Mouse (Mus musculus) mouse trophoblast stem cell (cell line): Measurements from ENCODE around the gene Pkn3.
"Not testable (repeated sequence)": the region's sequence is repeated elsewhere in the genome, so short reads cannot be mapped to it uniquely, and the experiment has no call there.

Experiments used
- in situ Hi-C, 2 experiments: fragments of 300-500 bp; cut with MseI, MboI; formaldehyde crosslinking; loops; 2 replicates in 1 of 2; 3 replicates in 1 of 2; pipeline ENCODE4 v1.15.1; 2025

The Pkn3 gene

GRCm38 (mm10) chr2:30077502-30078348, at the start of gene Pkn3:
Pkn3 (plus strand) TSS chr2:30077684.
- in situ Hi-C loops, result no loop called here

GRCm38 (mm10) chr2:30032244-30032846, 45.1 kb upstream of the Pkn3 start:
- in situ Hi-C loops, result no loop called here

DNA sequence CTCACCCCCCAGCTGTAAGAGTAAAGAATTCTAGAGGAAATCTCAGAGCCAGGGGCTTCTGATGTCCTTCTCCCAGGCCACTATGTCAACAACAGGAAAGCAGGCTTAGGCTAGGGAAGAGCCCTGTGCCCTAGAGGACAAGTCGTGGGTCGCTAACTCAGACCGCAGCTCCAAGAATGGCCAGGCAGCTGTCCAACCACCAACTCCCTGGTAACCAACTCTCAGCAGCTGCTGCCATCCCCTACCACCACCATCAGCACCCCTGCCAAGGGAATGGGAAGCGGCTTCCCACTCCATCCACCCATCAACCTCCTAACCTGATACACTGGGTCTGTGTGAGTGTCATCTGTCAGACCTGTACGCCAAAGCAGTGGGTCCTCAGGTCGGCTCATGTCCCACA, 44.5 kb upstream of the Pkn3 start:
- in situ Hi-C loops, result no loop called here

- in situ Hi-C loops, result no loop called here
Observed at GRCm38 (mm10) chr2:30037762-30038161, 39.7 kb upstream of the Pkn3 start.

GRCm38 (mm10) chr2:30038370-30038769, 39.1 kb upstream of the Pkn3 start:
- in situ Hi-C loops, result no loop called here

DNA sequence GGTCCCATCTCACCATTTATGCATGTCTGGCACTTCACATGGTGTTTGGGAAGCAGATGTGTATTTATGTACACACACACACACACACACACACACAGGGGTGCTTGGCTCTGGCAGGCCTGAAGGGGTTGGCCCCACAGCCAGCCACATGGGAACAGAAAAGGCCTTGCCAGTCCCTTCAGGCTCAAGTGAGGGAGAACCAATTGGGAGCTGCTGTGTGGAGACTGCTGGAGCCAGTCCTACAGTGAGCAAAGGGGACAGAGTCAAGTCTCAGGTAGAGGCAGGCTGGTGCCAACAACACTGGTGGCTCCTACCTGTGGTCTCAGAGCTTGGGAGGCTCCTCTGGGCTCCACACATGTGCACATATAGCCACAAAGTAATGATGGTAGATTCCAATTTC, 37.8 kb upstream of the Pkn3 start:
- in situ Hi-C loops, result no loop called here

GRCm38 (mm10) chr2:30042445-30042844, 35.0 kb upstream of the Pkn3 start:
- in situ Hi-C loops, result no loop called here

DNA sequence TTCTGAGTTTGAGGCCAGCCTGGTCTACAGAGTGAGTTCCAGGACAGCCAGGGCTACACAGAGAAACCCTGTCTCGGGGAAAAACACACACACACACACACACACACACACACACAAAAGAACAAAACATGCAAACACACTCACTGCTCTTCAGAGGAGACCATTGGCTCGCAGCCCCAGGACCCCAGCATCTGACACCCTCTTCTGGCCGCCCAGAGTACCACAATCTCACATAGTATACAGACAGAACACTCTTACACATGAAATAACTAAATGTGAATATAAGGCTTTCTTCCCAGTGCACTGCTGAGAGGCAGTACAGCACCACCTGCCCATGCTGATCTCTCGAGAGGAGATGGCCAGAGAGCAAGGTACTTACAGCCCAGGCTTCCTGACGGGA, 32.9 kb upstream of the Pkn3 start:
- in situ Hi-C loops, result no loop called here

- in situ Hi-C loops, result no loop called here
Observed at GRCm38 (mm10) chr2:30047127-30047526, 30.4 kb upstream of the Pkn3 start.

DNA sequence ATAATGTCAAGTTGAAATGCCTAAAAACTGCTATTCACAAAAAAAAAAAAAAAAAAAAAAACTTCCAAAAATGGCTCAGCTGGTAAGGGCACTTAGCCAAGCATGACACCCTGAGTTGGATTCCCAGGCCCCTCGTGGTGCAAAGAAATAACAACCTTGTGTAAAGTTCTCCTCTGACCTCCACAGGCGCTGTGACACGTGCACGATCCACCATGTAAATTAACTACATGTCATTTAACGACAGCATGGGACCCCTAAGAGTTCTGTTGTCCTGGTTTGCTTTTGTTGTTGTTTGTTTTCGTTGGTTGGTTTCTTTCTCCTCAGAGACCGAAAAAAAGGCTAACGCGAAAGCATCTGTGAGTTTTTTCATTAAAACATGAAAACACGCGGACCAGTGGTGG, 29.4 kb upstream of the Pkn3 start:
- in situ Hi-C loops, result no loop called here

- in situ Hi-C loops, result no loop called here
Observed at GRCm38 (mm10) chr2:30048699-30049388, 28.6 kb upstream of the Pkn3 start, which contains the start of gene Wdr34. Wdr34 (minus strand) TSS chr2:30048881.

- in situ Hi-C loops, result no loop called here
Observed at GRCm38 (mm10) chr2:30049831-30050230, 27.7 kb upstream of the Pkn3 start.

GRCm38 (mm10) chr2:30051992-30052761, 25.3 kb upstream of the Pkn3 start:
- in situ Hi-C loops, result no loop called here

- in situ Hi-C loops, result not testable (repeated sequence)
Observed at GRCm38 (mm10) chr2:30055310-30055709, 22.2 kb upstream of the Pkn3 start.

GRCm38 (mm10) chr2:30056736-30057135, 20.7 kb upstream of the Pkn3 start:
- in situ Hi-C loops, result no loop called here

DNA sequence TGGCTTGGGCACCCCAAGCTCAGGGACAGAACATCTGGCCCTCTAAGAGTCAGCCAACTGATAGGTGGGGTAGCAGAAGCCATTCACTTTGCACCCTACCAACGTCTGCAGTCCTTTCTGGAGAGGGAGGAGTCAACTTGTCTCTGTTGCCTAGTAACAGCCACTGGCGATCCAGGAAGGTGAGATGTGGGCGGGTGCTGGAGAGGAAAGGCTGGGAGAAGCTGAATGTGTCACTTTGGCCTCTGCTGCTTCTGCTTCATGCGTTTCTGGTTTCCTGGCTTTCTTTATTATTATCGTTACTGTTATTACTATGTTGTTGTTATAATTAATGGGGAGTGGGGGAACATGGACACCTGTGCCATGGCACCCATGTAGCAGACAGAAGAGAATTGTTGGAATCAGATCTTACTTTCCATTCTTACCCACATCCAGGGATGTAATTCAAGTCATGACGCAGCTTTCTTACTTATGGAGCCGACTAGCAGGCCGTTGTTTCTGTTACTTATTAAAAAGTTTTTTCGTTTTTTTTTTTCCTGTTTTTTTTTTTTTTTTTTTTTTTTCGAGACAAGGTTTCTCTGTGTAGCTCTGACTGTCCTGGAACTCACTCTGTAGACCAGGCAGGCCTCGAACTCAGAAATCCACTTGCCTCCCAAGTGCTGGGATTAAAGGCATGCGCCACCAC, 20.1 kb upstream of the Pkn3 start, which contains the start of gene Set:
Set (plus strand) TSS at position 156 of the 682 bp plus-strand sequence.
- in situ Hi-C loops, result no loop called here

DNA sequence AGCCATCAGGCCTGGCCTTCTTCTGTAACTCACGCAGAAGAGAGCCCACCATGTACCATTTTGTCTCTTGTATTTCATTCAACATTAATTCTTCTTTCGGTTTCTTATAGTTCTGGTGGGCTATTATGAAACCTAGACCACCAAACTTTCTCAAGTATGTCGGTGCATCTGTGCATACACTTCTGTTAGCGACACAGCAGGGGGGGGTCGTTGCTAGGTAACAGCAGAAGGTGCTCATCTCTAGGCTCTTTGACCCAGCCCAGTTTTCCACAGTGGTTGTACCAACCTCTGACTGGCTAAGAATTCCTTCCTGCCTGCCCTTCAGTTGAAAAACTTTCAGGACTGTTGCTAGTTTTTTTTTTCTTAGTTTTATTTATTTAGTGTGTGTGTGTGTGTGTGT, 19.1 kb upstream of the Pkn3 start:
- in situ Hi-C loops, result no loop called here

- in situ Hi-C loops, result no loop called here
Observed at GRCm38 (mm10) chr2:30061215-30062166, 16.0 kb upstream of the Pkn3 start.

GRCm38 (mm10) chr2:30062249-30063093, 15.0 kb upstream of the Pkn3 start:
- in situ Hi-C loops, result no loop called here
